Mouse (Mus musculus) thymus, adult 2 months (tissue): ENCODE results near the gene Stk24.

Experiments used
- CTCF ChIP-seq: fragments of 200-500 bp; IDR thresholded peaks from 2 replicates; pipeline ENCODE4 v1.5.1; 2012; ENCODE audit warnings: mild to moderate bottlenecking, control low read depth, low read length, moderate library complexity, borderline replicate concordance; ENCODE audit not compliant: control insufficient read depth, poor library complexity, insufficient read depth; ENCODE audit errors: extremely low read depth
- POLR2A ChIP-seq: fragments of 200-500 bp; IDR thresholded peaks from 2 replicates; pipeline ENCODE4 v1.6.1; 2012; ENCODE audit warnings: mild to moderate bottlenecking, low read length, control low read depth, moderate library complexity; ENCODE audit not compliant: control insufficient read depth, poor library complexity, insufficient read depth; ENCODE audit errors: extremely low read depth

DNA sequence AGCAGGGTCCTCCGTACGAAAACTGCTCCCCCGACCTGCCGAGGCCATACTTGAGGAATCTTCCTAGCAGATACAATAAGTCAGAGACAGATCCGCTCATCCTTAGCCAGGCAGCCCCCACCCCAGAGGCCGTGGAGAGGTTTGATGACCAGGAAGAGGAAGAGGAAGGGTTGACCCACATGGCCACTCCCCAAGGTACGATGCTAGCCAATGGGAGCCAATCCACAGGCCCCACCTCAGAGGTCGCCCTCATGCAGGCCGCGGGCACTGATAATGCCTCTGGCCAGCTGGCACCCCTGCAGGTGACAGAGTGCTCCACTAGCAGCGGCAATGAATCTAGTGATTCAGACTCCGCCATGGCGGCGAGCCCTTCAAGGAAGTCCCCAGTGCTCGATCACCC lies 135.7 kb downstream of the Stk24 start:
- no peak for TF ChIP-seq POLR2A
- no peak for TF ChIP-seq CTCF
